ENCODE assay signal across 13 mouse cellular contexts in the genomic region with DNA sequence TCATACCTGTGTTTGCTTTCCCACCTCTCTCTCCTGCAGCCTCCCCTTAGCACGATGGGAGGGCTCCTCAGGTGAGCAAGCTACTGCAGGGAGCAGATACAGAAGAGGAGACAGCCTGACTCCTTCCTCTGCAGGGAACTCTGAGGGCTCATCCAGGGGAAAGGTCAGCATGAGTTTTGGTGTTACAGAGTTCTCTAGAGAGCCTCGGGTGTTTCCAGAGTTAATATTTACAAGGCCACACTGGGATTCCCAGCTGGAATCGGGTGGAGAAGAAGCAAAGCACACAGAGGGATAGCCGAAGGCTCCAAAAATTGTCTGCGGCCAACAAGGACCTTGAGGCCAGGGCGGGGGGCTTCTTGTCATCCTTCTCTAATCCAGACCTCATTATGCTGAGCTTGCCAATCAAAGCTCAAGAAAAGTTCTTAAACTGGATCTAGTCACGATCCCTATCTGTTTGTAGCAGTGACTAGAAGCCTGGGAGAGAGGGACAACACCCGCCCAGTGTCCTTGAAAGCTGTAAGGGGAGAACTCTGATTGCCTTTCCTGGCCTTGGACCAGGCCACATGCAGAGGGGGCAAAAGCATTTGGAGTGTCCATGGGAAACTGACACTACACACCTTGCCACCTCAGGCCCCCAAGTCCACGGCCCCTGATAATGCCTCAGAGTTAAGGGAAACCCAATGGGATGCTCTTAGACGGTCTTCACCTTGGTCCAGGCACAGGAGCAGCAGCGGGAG. TPM values are rescaled to one million over a fixed set of nuclear protein-coding genes. Genes with fewer than 3 reads are reported as not detected.
DNase-seq lines count a peak whose midpoint lies in the region; ATAC-seq and TF ChIP-seq lines count a peak whose summit lies in the region.
"Had no signal": no experiment of that assay in that cellular context is flagged by ENCODE, and none has a peak within 500 bp of the region (broad histone marks: within the 10 kb centered on the region; RNA-seq: fewer than 3 reads in every experiment).

No protein-coding gene starts in this region.

- DNase-seq in gastrocnemius, adult 18-20 months (ENCODE audit: low spot score): peak; percentile 36
- DNase-seq in gastrocnemius, postnatal 25 days: no peak
- DNase-seq in neural tube, embryonic 10.5 days (ENCODE audit: extremely low spot score, low spot score): no peak
- no peak for DNase-seq in cerebellum, adult 11 months
- DNase-seq: cerebellum, adult 11-12 months; retina, postnatal 1 day; thymus, adult 18-20 months had no signal

- 87% methylated on average over 11 of the region's 11 CpGs for WGBS in neural tube, embryonic 13.5 days
- 46% methylated on average over 11 of the region's 11 CpGs for WGBS in intestine, postnatal 0 days
- WGBS in neural tube, embryonic 15.5 days: 89% methylated on average over 11 of the region's 11 CpGs

- ATAC-seq in neural tube, embryonic 13.5 days (ENCODE audit: low read depth): no peak
- ATAC-seq in intestine, postnatal 0 days: no peak
- ATAC-seq in neural tube, embryonic 15.5 days (ENCODE audit: low FRiP score): no peak
- no peak for ATAC-seq in megakaryocyte-erythroid progenitor cell, adult 5-6 weeks (replicated peaks; ENCODE audit: low FRiP score, low TSS enrichment, poor library complexity, severe bottlenecking)

- H3K9me3 ChIP-seq in neural tube, embryonic 13.5 days: no peaks in the 10 kb centered on the region
- no peaks in the 10 kb centered on the region for H3K9me3 ChIP-seq in intestine, postnatal 0 days (ENCODE audit: control insufficient read depth)
- no peaks in the 10 kb centered on the region for H3K9me3 ChIP-seq in neural tube, embryonic 15.5 days (replicated peaks)
- H3K9me3 ChIP-seq: megakaryocyte, embryonic 14.5 days had no signal

- H3K4me3 ChIP-seq in neural tube, embryonic 13.5 days: no peak overlapping the region
- no peak overlapping the region for H3K4me3 ChIP-seq in intestine, postnatal 0 days (ENCODE audit: low read depth, low read length)
- H3K4me3 ChIP-seq in neural tube, embryonic 15.5 days (replicated peaks): no peak overlapping the region
- H3K4me3 ChIP-seq: erythroblast, embryonic 14.5 days; megakaryocyte, embryonic 14.5 days had no signal

- H3K9ac ChIP-seq in neural tube, embryonic 13.5 days: no peak overlapping the region
- H3K9ac ChIP-seq in intestine, postnatal 0 days (ENCODE audit: low read depth, low read length): no peak overlapping the region
- no peak overlapping the region for H3K9ac ChIP-seq in neural tube, embryonic 15.5 days (replicated peaks)

- H3K27ac ChIP-seq in neural tube, embryonic 13.5 days (replicated peaks): peak overlapping the region; percentile 28
- peak overlapping the region; percentile 35; the same call in 1 of the 2 replicates for H3K27ac ChIP-seq in intestine, postnatal 0 days (ENCODE audit: low read depth, low read length)
- 0 out of 2 replicates have a peak overlapping the region, but pooled peaks have one; percentile 45 for H3K27ac ChIP-seq in neural tube, embryonic 15.5 days (replicated peaks)

- peaks cover 27% of the 10 kb centered on the region for H3K36me3 ChIP-seq in neural tube, embryonic 13.5 days
- H3K36me3 ChIP-seq in intestine, postnatal 0 days (ENCODE audit: control insufficient read depth, insufficient read depth): peaks cover 4% of the 10 kb centered on the region; the same call in 1 of the 2 replicates
- H3K36me3 ChIP-seq in neural tube, embryonic 15.5 days: no peaks in the 10 kb centered on the region

- H3K4me2 ChIP-seq in neural tube, embryonic 13.5 days: no peak overlapping the region
- no peak overlapping the region for H3K4me2 ChIP-seq in intestine, postnatal 0 days (replicated peaks; ENCODE audit: low read depth)
- H3K4me2 ChIP-seq in neural tube, embryonic 15.5 days: no peak overlapping the region

- no peaks in the 10 kb centered on the region for H3K27me3 ChIP-seq in neural tube, embryonic 13.5 days
- H3K27me3 ChIP-seq in intestine, postnatal 0 days (replicated peaks; ENCODE audit: control insufficient read depth, insufficient read depth, low read length): no peaks in the 10 kb centered on the region
- H3K27me3 ChIP-seq in neural tube, embryonic 15.5 days (replicated peaks): no peaks in the 10 kb centered on the region
- H3K27me3 ChIP-seq: megakaryocyte, embryonic 14.5 days had no signal

- H3K4me1 ChIP-seq in neural tube, embryonic 13.5 days (replicated peaks): peaks cover 84% of the 10 kb centered on the region
- peaks cover 6% of the 10 kb centered on the region; the same call in 1 of the 2 replicates for H3K4me1 ChIP-seq in intestine, postnatal 0 days (replicated peaks; ENCODE audit: control insufficient read depth, insufficient read depth, low read length)
- H3K4me1 ChIP-seq in neural tube, embryonic 15.5 days: peaks cover 40% of the 10 kb centered on the region

- TF ChIP-seq CTCF in intestine, postnatal 0 days (IDR thresholded peaks at IDR 0.05; ENCODE audit: low read depth): no peak

RNA-seq across cellular contexts. Expression of a gene that starts 56.7 kb away (rescaled TPM):
- total RNA-seq in gastrocnemius, adult 18-20 months (2021): 100 to 1,000 TPM; 179 to 180 TPM
- total RNA-seq in gastrocnemius, postnatal 25 days (2021): 100 to 1,000 TPM; 158 TPM
- polyA plus RNA-seq in neural tube, embryonic 13.5 days (2015; fragmentation: Nextera tagmentation; extraction: Ambion mirVana): 20.9 and 21.7 TPM in 2 replicates
- polyA plus RNA-seq in intestine, postnatal 0 days (2015; fragmentation: Nextera tagmentation; extraction: Ambion mirVana): 7.5 and 8.9 TPM in 2 replicates
- 17.3 and 20.7 TPM in 2 replicates for polyA plus RNA-seq in neural tube, embryonic 15.5 days (2015; fragmentation: Nextera tagmentation; extraction: Ambion mirVana)
- 89.1 and 92.4 TPM in 2 replicates for total RNA-seq in megakaryocyte-erythroid progenitor cell, adult 5-6 weeks (2014; fragmentation: Nextera tagmentation)
- total RNA-seq in megakaryocyte-erythroid progenitor cell, adult 5-6 weeks (2017): 111 and 162 TPM in 2 replicates
